Mouse (Mus musculus) liver, embryonic 14.5 days (tissue): ENCODE measurements at regions not wholly inside any gene's neighbourhood (a gene's known extent, or its start where the extent isn't known, plus 50 kb on each side); places are given as distances from the start of the nearest gene placed in this dataset.

Experiments
- CTCF ChIP-seq: IDR thresholded peaks from 2 replicates; pipeline ENCODE4 v1.5.1; 2016; ENCODE audit warnings: antibody characterized with exemption, low read depth, control low read depth
- EP300 ChIP-seq: IDR thresholded peaks from 2 replicates; pipeline ENCODE4 v1.6.1; 2016; ENCODE audit warnings: antibody characterized with exemption, low read depth

- TF ChIP-seq CTCF (no peak), EP300 (no peak)
Measured at GRCm38 (mm10) chr19:14957727-14958126, 359.9 kb upstream of the Tle4 start.
